In the genomic region with DNA sequence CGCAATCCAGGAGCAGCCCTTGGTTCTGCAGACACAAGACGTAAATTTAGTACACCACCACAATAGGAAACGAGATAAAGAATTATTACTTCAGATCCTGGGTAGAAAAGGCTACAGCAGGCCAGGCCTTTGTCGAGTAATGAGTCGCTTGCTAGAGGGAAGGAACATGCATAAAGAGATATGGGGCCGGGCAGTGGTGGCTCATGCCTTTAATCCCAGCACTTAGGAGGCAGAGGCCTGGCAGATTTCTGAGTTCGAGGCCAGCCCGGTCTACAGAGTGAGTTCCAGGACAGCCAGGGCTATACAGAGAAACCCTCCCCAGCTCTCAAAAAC, we compare ENCODE assay signal across 8 mouse cellular contexts. TPM values are rescaled to one million over a fixed set of nuclear protein-coding genes. Genes with fewer than 3 reads are reported as not detected.
DNase-seq lines count a peak whose midpoint lies in the region; ATAC-seq and TF ChIP-seq lines count a peak whose summit lies in the region.

No protein-coding gene starts in this region.

- H3K27me3 ChIP-seq in heart, adult 2 months (ENCODE audit: control insufficient read depth, insufficient read depth, low read length), result no peaks in the 10 kb centered on the region
- no peaks in the 10 kb centered on the region for H3K27me3 ChIP-seq in C2C12 (ENCODE audit: control insufficient read depth, insufficient read depth, insufficient read length)
- no peaks in the 10 kb centered on the region for H3K27me3 ChIP-seq in forebrain, embryonic 13.5 days
- no peaks in the 10 kb centered on the region for H3K27me3 ChIP-seq in liver, embryonic 14.5 days (ENCODE audit: control insufficient read depth, insufficient read depth, low read length)

- intact Hi-C loops in heart, adult 2 months (cut with DNase I), result no loop called here
- intact Hi-C loops in heart, postnatal 25 days (cut with DNase I), result loop anchor here (1.0 kb wide), 1 partner anchor 12 kb away; a partner anchor contains a TSS

- H3ac ChIP-seq in C2C12 (ENCODE audit: control insufficient read depth, insufficient read length, low read depth), result peak overlapping the region; percentile 43

- WGBS in heart, adult 2 months, result 18% methylated on average over 8 of the region's 8 CpGs
- WGBS in forebrain, embryonic 13.5 days, result 24% methylated on average over 8 of the region's 8 CpGs
- 25% methylated on average over 8 of the region's 8 CpGs for WGBS in liver, embryonic 14.5 days (ENCODE audit: insufficient replicate concordance)

- no peaks in the 10 kb centered on the region for H3K36me3 ChIP-seq in heart, adult 2 months (ENCODE audit: control insufficient read depth, insufficient read depth, low read length)
- H3K36me3 ChIP-seq in C2C12 (ENCODE audit: control insufficient read depth, insufficient read depth), result peaks cover 31% of the 10 kb centered on the region
- H3K36me3 ChIP-seq in forebrain, embryonic 13.5 days (ENCODE audit: poor library complexity, severe bottlenecking), result peaks cover 32% of the 10 kb centered on the region
- peaks cover 10% of the 10 kb centered on the region for H3K36me3 ChIP-seq in liver, embryonic 14.5 days (replicated peaks; ENCODE audit: control insufficient read depth, insufficient read depth, low read depth)

- H3K79me3 ChIP-seq in C2C12 (ENCODE audit: low read depth), result peaks cover 20% of the 10 kb centered on the region

- TF ChIP-seq EP300 in heart, adult 2 months (IDR thresholded peaks at IDR 0.05; ENCODE audit: insufficient read depth, low read depth, low read length), result no peak
- no peak for TF ChIP-seq EP300 in liver, embryonic 14.5 days (IDR thresholded peaks at IDR 0.05; ENCODE audit: low read depth)

- no peaks in the 10 kb centered on the region; the same call in 1 of the 2 replicates for H3K79me2 ChIP-seq in heart, adult 2 months (replicated peaks; ENCODE audit: control insufficient read depth, insufficient read depth, low read length)
- H3K79me2 ChIP-seq in C2C12 (ENCODE audit: control insufficient read depth, insufficient read depth), result peaks cover 28% of the 10 kb centered on the region

- peak overlapping the region; percentile 70 for H3K27ac ChIP-seq in heart, adult 2 months
- H3K27ac ChIP-seq in forebrain, embryonic 13.5 days, result peak overlapping the region; percentile 71
- peak overlapping the region; percentile 3 for H3K27ac ChIP-seq in liver, embryonic 14.5 days

- TF ChIP-seq CTCF in heart, adult 2 months (IDR thresholded peaks at IDR 0.05), result no peak
- TF ChIP-seq CTCF in C2C12 (IDR thresholded peaks at IDR 0.05; ENCODE audit: control insufficient read depth, insufficient read depth, insufficient read length), result no peak
- no peak for TF ChIP-seq CTCF in liver, embryonic 14.5 days (IDR thresholded peaks at IDR 0.05; ENCODE audit: low read depth)

- TF ChIP-seq POLR2A in heart, adult 2 months (IDR thresholded peaks at IDR 0.05; ENCODE audit: insufficient read depth, low read depth, low read length), result no peak

- peak overlapping the region; percentile 73 for H3K9ac ChIP-seq in heart, adult 2 months (ENCODE audit: low read depth, low read length)
- H3K9ac ChIP-seq in forebrain, embryonic 13.5 days, result peak overlapping the region; percentile 83; the same call in 1 of the 2 replicates
- H3K9ac ChIP-seq in liver, embryonic 14.5 days (replicated peaks), result peak overlapping the region; percentile 89

- no peak for DNase-seq in heart, adult 2 months
- DNase-seq in heart, postnatal 25 days (ENCODE audit: low spot score), result no peak
- no peak for DNase-seq in liver, embryonic 14.5 days (ENCODE audit: low read depth in 3 of 3, low spot score in 3 of 3)
- DNase-seq in layer of hippocampus, adult 11-12 months (ENCODE audit: low spot score), result no peak
- DNase-seq in urinary bladder, postnatal 25 days (ENCODE audit: low spot score), result no peak

- peak overlapping the region; percentile 83 for H3K4me3 ChIP-seq in heart, adult 2 months
- peak overlapping the region; percentile 99 for H3K4me3 ChIP-seq in C2C12 (ENCODE audit: insufficient read depth, poor library complexity, severe bottlenecking)
- H3K4me3 ChIP-seq in forebrain, embryonic 13.5 days, result peak overlapping the region; percentile 89
- H3K4me3 ChIP-seq in liver, embryonic 14.5 days (ENCODE audit: insufficient read depth in 1 of 2, low read depth in 2 of 2, low read length in 2 of 2), result peak overlapping the region; percentile 50 to 85

- H3K9me3 ChIP-seq in forebrain, embryonic 13.5 days (replicated peaks), result no peaks in the 10 kb centered on the region
- no peaks in the 10 kb centered on the region for H3K9me3 ChIP-seq in liver, embryonic 14.5 days (ENCODE audit: control insufficient read depth, low read length)

- H3K4me2 ChIP-seq in forebrain, embryonic 13.5 days, result peak overlapping the region; percentile 99
- H3K4me2 ChIP-seq in liver, embryonic 14.5 days (ENCODE audit: low read depth), result peak overlapping the region; percentile 85

- peaks cover 8% of the 10 kb centered on the region for H3K4me1 ChIP-seq in heart, adult 2 months (ENCODE audit: control insufficient read depth, insufficient read depth, low read length)
- H3K4me1 ChIP-seq in forebrain, embryonic 13.5 days, result peaks cover 16% of the 10 kb centered on the region
- H3K4me1 ChIP-seq in liver, embryonic 14.5 days (replicated peaks; ENCODE audit: control insufficient read depth in 2 of 2, insufficient read depth in 2 of 2, low read length in 1 of 2), result peaks cover 0 to 10% of the 10 kb centered on the region in 2 experiments; a peak in 3 of 4 replicates

- ATAC-seq in forebrain, embryonic 13.5 days, result peak; percentile 41
- peak; percentile 24 for ATAC-seq in liver, embryonic 14.5 days (ENCODE audit: insufficient read depth)
- ATAC-seq in activated CD4-positive, CD25-positive, alpha-beta regulatory T cell, adult 4 months, result no peak

TF ChIP-seq in C2C12, 6 proteins besides CTCF, POLR2A, EP300 and RAD21:
- no peak for TF ChIP-seq USF1 (IDR thresholded peaks at IDR 0.05; ENCODE audit: low read depth)
- no peak for TF ChIP-seq CEBPB (IDR thresholded peaks at IDR 0.05; ENCODE audit: low read depth)
- TF ChIP-seq MYOD1 (IDR thresholded peaks at IDR 0.05; ENCODE audit: control insufficient read depth, insufficient read length, low read depth), result no peak
- no peak for TF ChIP-seq MAX (IDR thresholded peaks at IDR 0.05)
- TF ChIP-seq FOSL1 (IDR thresholded peaks at IDR 0.05; ENCODE audit: insufficient read depth, low read length, poor library complexity, severe bottlenecking), result no peak
- TF ChIP-seq MYOG (IDR thresholded peaks at IDR 0.05; ENCODE audit: control insufficient read depth, extremely low read depth, insufficient read length), result no peak

RNA-seq across cellular contexts. Expression of a gene that starts 0.4 kb away (rescaled TPM):
- 10 to 100 TPM; 23.3 to 23.5 TPM for total RNA-seq in heart, adult 2 months (2021)
- polyA plus RNA-seq in heart, adult 2 months (2012; rRNA removed), result 20.6 and 26.4 TPM in 2 replicates
- total RNA-seq in heart, postnatal 25 days (2021), result 10 to 100 TPM; 26.8 to 27.8 TPM
- 64.7 TPM for polyA plus RNA-seq in C2C12 (2012; fragmentation: generic; extraction: Trizol)
- polyA plus RNA-seq in forebrain, embryonic 13.5 days (2015; fragmentation: Nextera tagmentation; extraction: Ambion mirVana), result 58.6 and 67.7 TPM in 2 replicates
- polyA plus RNA-seq in liver, embryonic 14.5 days (2012; rRNA removed), result 25.4 and 34.0 TPM in 2 replicates
- polyA plus RNA-seq in liver, embryonic 14.5 days (2014; fragmentation: Nextera tagmentation; extraction: Ambion mirVana), result 61.2 and 64.3 TPM in 2 replicates
- polyA plus RNA-seq in activated CD4-positive, CD25-positive, alpha-beta regulatory T cell, adult 4 months (2017; shearing (Covaris generic)), result 10 to 100 TPM; 30.9 to 31.9 TPM

RNA-seq across cellular contexts. Expression of a gene that starts 12.5 kb away (rescaled TPM):
- 10 to 100 TPM; 54.4 to 55.8 TPM for total RNA-seq in heart, adult 2 months (2021)
- 85.9 and 129 TPM in 2 replicates for polyA plus RNA-seq in heart, adult 2 months (2012; rRNA removed)
- total RNA-seq in heart, postnatal 25 days (2021), result 10 to 100 TPM; 52.2 to 57.0 TPM
- 187 TPM for polyA plus RNA-seq in C2C12 (2012; fragmentation: generic; extraction: Trizol)
- polyA plus RNA-seq in forebrain, embryonic 13.5 days (2015; fragmentation: Nextera tagmentation; extraction: Ambion mirVana), result 261 and 280 TPM in 2 replicates
- polyA plus RNA-seq in liver, embryonic 14.5 days (2012; rRNA removed), result 65.2 and 66.6 TPM in 2 replicates
- polyA plus RNA-seq in liver, embryonic 14.5 days (2014; fragmentation: Nextera tagmentation; extraction: Ambion mirVana), result 76.5 and 78.6 TPM in 2 replicates
- 100 to 1,000 TPM; 118 to 137 TPM for polyA plus RNA-seq in activated CD4-positive, CD25-positive, alpha-beta regulatory T cell, adult 4 months (2017; shearing (Covaris generic))

RNA-seq across cellular contexts. Expression of a gene that starts 12.6 kb away (rescaled TPM):
- total RNA-seq in heart, adult 2 months (2021), result 10 to 100 TPM; 11.9 to 12.5 TPM
- polyA plus RNA-seq in heart, adult 2 months (2012; rRNA removed), result 28.6 and 30.0 TPM in 2 replicates
- 10 to 100 TPM; 12.3 to 13.9 TPM for total RNA-seq in heart, postnatal 25 days (2021)
- polyA plus RNA-seq in C2C12 (2012; fragmentation: generic; extraction: Trizol), result 17.6 TPM
- 58.4 and 63.1 TPM in 2 replicates for polyA plus RNA-seq in forebrain, embryonic 13.5 days (2015; fragmentation: Nextera tagmentation; extraction: Ambion mirVana)
- polyA plus RNA-seq in liver, embryonic 14.5 days (2012; rRNA removed), result 8.6 and 10.2 TPM in 2 replicates
- 5.5 and 9.6 TPM in 2 replicates for polyA plus RNA-seq in liver, embryonic 14.5 days (2014; fragmentation: Nextera tagmentation; extraction: Ambion mirVana)
- 1 to 10 TPM; 3.5 to 4.9 TPM for polyA plus RNA-seq in activated CD4-positive, CD25-positive, alpha-beta regulatory T cell, adult 4 months (2017; shearing (Covaris generic))

RNA-seq across cellular contexts. Expression of a gene that starts 27.8 kb away (rescaled TPM):
- 10 to 100 TPM; 22.0 to 32.1 TPM for total RNA-seq in heart, adult 2 months (2021)
- 318 and 731 TPM in 2 replicates for polyA plus RNA-seq in heart, adult 2 months (2012; rRNA removed)
- 10 to 100 TPM; 29.8 to 52.8 TPM for total RNA-seq in heart, postnatal 25 days (2021)
- polyA plus RNA-seq in C2C12 (2012; fragmentation: generic; extraction: Trizol), result 199 TPM
- polyA plus RNA-seq in forebrain, embryonic 13.5 days (2015; fragmentation: Nextera tagmentation; extraction: Ambion mirVana), result 61.4 and 79.4 TPM in 2 replicates
- polyA plus RNA-seq in liver, embryonic 14.5 days (2012; rRNA removed), result 51.6 and 59.8 TPM in 2 replicates
- 17.7 and 22.3 TPM in 2 replicates for polyA plus RNA-seq in liver, embryonic 14.5 days (2014; fragmentation: Nextera tagmentation; extraction: Ambion mirVana)
- polyA plus RNA-seq in activated CD4-positive, CD25-positive, alpha-beta regulatory T cell, adult 4 months (2017; shearing (Covaris generic)), result 10 to 100 TPM; 28.8 to 40.3 TPM

RNA-seq across cellular contexts. Expression of a gene that starts 34.0 kb away (rescaled TPM):
- total RNA-seq in heart, adult 2 months (2021), result 10 to 100 TPM; 24.5 to 31.4 TPM
- 0.57 and 1.4 TPM in 2 replicates for polyA plus RNA-seq in heart, adult 2 months (2012; rRNA removed)
- total RNA-seq in heart, postnatal 25 days (2021), result 10 to 100 TPM; 21.2 to 40.2 TPM
- polyA plus RNA-seq in C2C12 (2012; fragmentation: generic; extraction: Trizol), result 774 TPM
- 2.7 and 4.0 TPM in 2 replicates for polyA plus RNA-seq in forebrain, embryonic 13.5 days (2015; fragmentation: Nextera tagmentation; extraction: Ambion mirVana)
- 1.3 and 2.0 TPM in 2 replicates for polyA plus RNA-seq in liver, embryonic 14.5 days (2012; rRNA removed)
- 3.8 and 4.3 TPM in 2 replicates for polyA plus RNA-seq in liver, embryonic 14.5 days (2014; fragmentation: Nextera tagmentation; extraction: Ambion mirVana)
- 10 to 100 TPM; 35.6 to 69.1 TPM for polyA plus RNA-seq in activated CD4-positive, CD25-positive, alpha-beta regulatory T cell, adult 4 months (2017; shearing (Covaris generic))

Comparison
In these comparisons a context has a peak if more than half of its experiments do, and no peak if none do; other contexts are left out.
1. H3K27ac ChIP-seq: peak in every context shown above with its lines; median percentile 71 in forebrain, embryonic 13.5 days; 70 in heart, adult 2 months; 3 in liver, embryonic 14.5 days.